Mouse (Mus musculus) kidney, embryonic 15.5 days (tissue): ENCODE measurements around the gene Arhgap6. TPM values are rescaled to one million over a fixed set of nuclear protein-coding genes. Genes with fewer than 3 reads are reported as not detected.

ENCODE experiments used
- ATAC-seq: fragments of 200-750 bp; cut with Nextera tagmentation; replicated peaks from 2 replicates; pipeline ENCODE4 v1.8.0; 2017; ENCODE audit warnings: moderate TSS enrichment; ENCODE audit not compliant: low FRiP score
- H3K27ac ChIP-seq: fragments of 300-500 bp; sonication (generic); 2 replicates; pipeline ENCODE4 v1.5.1; 2015; ENCODE audit warnings: mild to moderate bottlenecking, inconsistent platforms
- H3K27me3 ChIP-seq: fragments of 300-500 bp; sonication (generic); 2 replicates; pipeline ENCODE4 v1.6.1; 2015; ENCODE audit warnings: inconsistent platforms
- H3K36me3 ChIP-seq: fragments of 300-500 bp; sonication (generic); 2 replicates; pipeline ENCODE4 v1.6.1; 2015; ENCODE audit warnings: inconsistent platforms
- H3K4me1 ChIP-seq: fragments of 300-500 bp; sonication (generic); 2 replicates; pipeline ENCODE4 v1.6.1; 2015; ENCODE audit warnings: inconsistent platforms
- H3K4me2 ChIP-seq: fragments of 300-500 bp; sonication (generic); 2 replicates; pipeline ENCODE4 v1.6.1; 2015; ENCODE audit warnings: moderate library complexity, mild to moderate bottlenecking, inconsistent platforms
- H3K4me3 ChIP-seq: fragments of 300-500 bp; sonication (generic); replicated peaks from 2 replicates; pipeline ENCODE4 v1.5.1; 2015; ENCODE audit warnings: mild to moderate bottlenecking, inconsistent platforms
- H3K9ac ChIP-seq: fragments of 300-500 bp; sonication (generic); 2 replicates; pipeline ENCODE4 v1.6.1; 2015; ENCODE audit warnings: mild to moderate bottlenecking, inconsistent platforms
- H3K9me3 ChIP-seq: fragments of 300-500 bp; sonication (generic); replicated peaks from 2 replicates; pipeline ENCODE4 v1.6.1; 2016; ENCODE audit warnings: inconsistent platforms
- WGBS: fragments of 180-500 bp; shearing (Covaris S2); methylation state at CpG from one replicate; pipeline ENCODE4 v1.1.7; 2015; ENCODE audit warnings: mixed read lengths; 5-methylcytosine and 5-hydroxymethylcytosine counted together
- polyA plus RNA-seq: library from polyadenylated mRNA; unstranded; fragments of >200 nt; fragmentation: Nextera tagmentation; extraction: Ambion mirVana; gene quantifications from 2 replicates; pipeline ENCODE4 v1.2.1, GENCODE M21; 2015

Arhgap6 gene
- polyA plus RNA-seq, 1 experiment from 2014 or later: 3.4 TPM

GRCm38 (mm10) chrX:169081609-169082008, 286.7 kb downstream of the Arhgap6 start:
- H3K9me3 ChIP-seq: no peaks in the 10 kb centered on the region
- H3K4me1 ChIP-seq: no peaks in the 10 kb centered on the region
- H3K27ac ChIP-seq: no peak overlapping the region
- no peaks in the 10 kb centered on the region for H3K36me3 ChIP-seq
- 91% methylated on average over 3 of the region's 3 CpGs for WGBS
- no peak for ATAC-seq
- no peak overlapping the region for H3K9ac ChIP-seq
- no peak overlapping the region for H3K4me3 ChIP-seq
- H3K27me3 ChIP-seq: peaks cover 18% of the 10 kb centered on the region; the same call in 1 of the 2 replicates
- no peak overlapping the region for H3K4me2 ChIP-seq

DNA sequence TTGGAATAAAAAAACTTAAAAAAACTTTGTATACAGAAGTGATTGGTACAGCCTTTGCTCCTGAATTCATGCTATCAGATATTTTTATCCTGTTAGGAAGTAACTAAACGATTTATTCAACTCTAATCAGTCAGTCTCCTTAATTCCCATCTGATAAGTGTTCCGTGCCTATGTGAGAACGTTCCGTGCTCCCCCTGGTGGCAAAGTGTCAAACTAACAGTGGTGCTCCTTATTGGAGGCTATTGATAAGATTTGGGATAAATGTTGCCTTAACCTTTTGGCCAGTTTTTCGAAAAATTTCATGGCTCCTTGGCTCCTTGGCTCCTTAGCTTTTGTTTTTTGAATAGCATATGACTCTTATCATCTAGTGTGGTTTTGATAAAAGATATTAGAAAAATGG, 291.0 kb downstream of the Arhgap6 start:
- Histone ChIP-seq H3K27me3 (peaks cover 37% of the 10 kb centered on the region), H3K9ac (no peak overlapping the region), H3K4me2 (no peak overlapping the region), H3K9me3 (no peaks in the 10 kb centered on the region), H3K36me3 (no peaks in the 10 kb centered on the region), H3K4me1 (no peaks in the 10 kb centered on the region), H3K27ac (no peak overlapping the region), H3K4me3 (no peak overlapping the region)
- no peak for ATAC-seq
- 12% methylated on average over 5 of the region's 5 CpGs for WGBS

DNA sequence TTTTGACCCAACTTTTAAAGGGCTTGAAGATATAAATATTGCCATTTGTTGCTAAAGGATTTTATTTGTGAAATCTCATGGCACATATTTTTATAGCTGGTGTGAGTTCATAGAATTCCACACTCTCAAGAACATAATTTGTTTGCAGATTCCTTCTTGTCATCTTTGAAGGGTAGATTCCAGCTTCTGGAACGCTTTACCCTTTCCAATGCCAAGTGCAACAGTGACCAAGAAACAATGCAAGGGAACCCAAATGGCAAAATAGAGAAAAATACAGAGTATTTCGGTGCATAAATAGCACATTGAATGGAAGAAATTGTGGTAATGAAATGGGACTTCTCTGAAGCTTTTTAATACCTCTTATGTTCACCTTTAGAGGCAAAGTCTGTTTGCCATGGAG, 294.3 kb downstream of the Arhgap6 start:
- H3K36me3 ChIP-seq: no peaks in the 10 kb centered on the region
- no peaks in the 10 kb centered on the region for H3K4me1 ChIP-seq
- no peaks in the 10 kb centered on the region for H3K9me3 ChIP-seq
- H3K9ac ChIP-seq: no peak overlapping the region
- H3K4me3 ChIP-seq: no peak overlapping the region
- H3K27me3 ChIP-seq: peaks cover 32% of the 10 kb centered on the region
- no peak overlapping the region for H3K27ac ChIP-seq
- no peak for ATAC-seq
- no peak overlapping the region for H3K4me2 ChIP-seq
- 72% methylated on average over 2 of the region's 2 CpGs for WGBS

- Histone ChIP-seq H3K4me3 (no peak overlapping the region), H3K36me3 (no peaks in the 10 kb centered on the region), H3K4me1 (no peaks in the 10 kb centered on the region), H3K27ac (no peak overlapping the region), H3K9me3 (no peaks in the 10 kb centered on the region), H3K9ac (no peak overlapping the region), H3K4me2 (no peak overlapping the region), H3K27me3 (peaks cover 16% of the 10 kb centered on the region)
- ATAC-seq: no peak
- WGBS: 73% methylated on average over 2 of the region's 2 CpGs
Measured at GRCm38 (mm10) chrX:169094601-169095000, 299.7 kb downstream of the Arhgap6 start.

DNA sequence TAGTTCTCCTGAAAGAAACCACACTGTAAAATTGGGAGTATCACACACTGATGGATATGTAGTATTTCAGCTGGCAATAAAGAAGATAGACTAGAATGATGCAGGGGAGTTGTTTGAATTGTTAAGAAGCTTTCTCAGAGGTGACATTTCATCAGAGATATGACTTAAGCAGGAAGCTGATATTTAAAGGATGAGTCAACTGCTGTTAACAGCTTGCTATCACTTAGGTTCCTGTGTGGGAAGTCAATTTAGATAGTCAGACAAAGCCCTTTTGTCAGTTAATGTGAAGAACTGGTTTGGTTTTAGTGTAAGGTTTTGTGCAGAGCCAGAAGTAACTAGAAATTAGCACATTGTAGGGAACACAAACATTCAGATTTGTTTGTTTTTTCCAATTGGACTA, 300.7 kb downstream of the Arhgap6 start:
- ATAC-seq: no peak

GRCm38 (mm10) chrX:169102665-169103064, 307.8 kb downstream of the Arhgap6 start:
- no peak overlapping the region for H3K4me3 ChIP-seq
- no peak overlapping the region for H3K9ac ChIP-seq
- H3K4me1 ChIP-seq: no peaks in the 10 kb centered on the region
- peaks cover 27% of the 10 kb centered on the region for H3K27me3 ChIP-seq
- no peak overlapping the region for H3K27ac ChIP-seq
- no peaks in the 10 kb centered on the region for H3K9me3 ChIP-seq
- ATAC-seq: no peak
- 79% methylated on average over 1 of the region's 1 CpGs for WGBS
- no peaks in the 10 kb centered on the region for H3K36me3 ChIP-seq
- no peak overlapping the region for H3K4me2 ChIP-seq

More for the DNA sequence above, 300.7 kb downstream of the Arhgap6 start:
- H3K27ac ChIP-seq: no peak overlapping the region
- H3K4me1 ChIP-seq: no peaks in the 10 kb centered on the region
- H3K9ac ChIP-seq: no peak overlapping the region
- no peak overlapping the region for H3K4me2 ChIP-seq
- no peaks in the 10 kb centered on the region for H3K36me3 ChIP-seq
- no peaks in the 10 kb centered on the region for H3K9me3 ChIP-seq
- H3K4me3 ChIP-seq: no peak overlapping the region
- peaks cover 13% of the 10 kb centered on the region for H3K27me3 ChIP-seq

DNA sequence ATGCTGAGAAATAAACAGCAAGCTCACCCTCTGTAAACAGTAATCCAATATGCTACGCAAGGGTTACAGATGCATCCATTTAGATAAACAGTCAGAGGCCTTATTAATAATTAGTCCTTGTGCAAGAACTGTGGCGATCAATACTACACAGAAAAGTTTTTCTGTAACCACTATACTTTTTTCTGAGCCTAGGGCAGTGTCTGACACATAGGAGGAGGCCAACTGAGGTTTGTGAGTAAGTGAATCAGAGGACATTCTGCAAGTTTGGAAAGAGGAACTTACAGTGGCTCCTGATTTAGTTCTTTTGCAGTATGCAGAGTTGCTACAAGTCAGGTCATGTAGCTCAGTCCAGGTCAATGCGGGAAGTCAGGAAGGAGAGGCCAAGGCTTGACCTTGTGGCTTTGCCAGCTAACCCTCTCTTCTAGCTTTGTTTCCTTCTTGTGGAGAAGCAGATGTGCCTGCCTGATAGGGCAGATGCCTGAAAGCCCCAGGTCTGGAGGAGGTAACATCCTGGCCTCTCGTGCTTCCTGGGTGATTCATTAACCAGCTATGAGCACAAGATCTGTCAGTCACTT, 311.2 kb downstream of the Arhgap6 start:
- peaks cover 30% of the 10 kb centered on the region for H3K27me3 ChIP-seq
- no peaks in the 10 kb centered on the region for H3K9me3 ChIP-seq
- WGBS: 61% methylated on average over 4 of the region's 4 CpGs
- H3K4me2 ChIP-seq: no peak overlapping the region
- no peaks in the 10 kb centered on the region for H3K36me3 ChIP-seq
- 0 out of 2 replicates have a peak, but pooled peaks have one; percentile 52 for ATAC-seq
- H3K9ac ChIP-seq: no peak overlapping the region
- H3K4me3 ChIP-seq: no peak overlapping the region
- no peak overlapping the region for H3K27ac ChIP-seq
- H3K4me1 ChIP-seq: no peaks in the 10 kb centered on the region

DNA sequence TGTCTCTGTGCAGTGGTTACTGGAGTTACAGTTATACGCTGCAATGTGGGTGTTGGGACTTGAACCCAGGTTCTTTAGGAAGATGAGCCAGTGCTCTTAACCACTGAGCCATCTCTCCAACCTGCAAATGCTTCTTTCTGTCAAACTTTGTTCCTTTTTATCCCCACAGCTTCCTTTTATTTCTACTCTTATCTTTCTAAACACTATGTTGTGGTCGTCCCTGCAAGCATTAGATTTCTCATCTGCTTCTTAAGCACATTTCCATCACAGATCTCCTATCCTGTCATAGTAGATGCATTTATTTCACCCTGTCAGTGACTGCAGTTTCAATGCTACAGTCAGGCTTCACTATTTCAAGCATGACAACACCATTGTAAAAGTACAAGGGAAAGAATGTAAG, 312.5 kb downstream of the Arhgap6 start:
- Histone ChIP-seq H3K4me1 (no peaks in the 10 kb centered on the region), H3K27ac (no peak overlapping the region), H3K36me3 (no peaks in the 10 kb centered on the region), H3K4me2 (no peak overlapping the region), H3K4me3 (no peak overlapping the region), H3K27me3 (peaks cover 23% of the 10 kb centered on the region), H3K9me3 (no peaks in the 10 kb centered on the region), H3K9ac (no peak overlapping the region)
- 86% methylated on average over 2 of the region's 2 CpGs for WGBS
- no peak for ATAC-seq

GRCm38 (mm10) chrX:169110031-169110430, 315.1 kb downstream of the Arhgap6 start:
- Histone ChIP-seq H3K4me1 (no peaks in the 10 kb centered on the region), H3K9me3 (no peaks in the 10 kb centered on the region), H3K36me3 (no peaks in the 10 kb centered on the region), H3K27me3 (peaks cover 14% of the 10 kb centered on the region), H3K4me3 (no peak overlapping the region), H3K9ac (no peak overlapping the region), H3K4me2 (no peak overlapping the region), H3K27ac (no peak overlapping the region)
- WGBS: 90% methylated on average over 3 of the region's 3 CpGs
- no peak for ATAC-seq

DNA sequence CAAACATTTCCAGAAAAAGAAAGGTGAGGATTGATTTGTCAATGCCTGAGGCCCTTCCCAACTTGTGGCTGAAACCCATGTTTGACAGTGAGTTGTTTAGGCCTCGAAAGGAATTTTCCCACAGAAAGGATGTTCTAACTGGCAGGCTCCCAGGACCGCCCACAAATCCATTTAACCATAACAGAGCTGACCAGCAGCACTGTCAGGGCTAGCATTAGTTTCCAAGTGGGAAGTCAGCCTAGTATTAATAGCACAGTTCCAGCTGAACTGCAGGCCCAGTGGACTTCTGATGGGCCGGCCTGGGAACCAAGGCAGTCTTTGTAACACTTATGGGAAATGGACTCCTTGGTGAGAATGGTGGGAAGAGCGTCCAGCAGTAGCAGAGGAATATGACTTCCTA, 317.8 kb downstream of the Arhgap6 start:
- no peak overlapping the region for H3K4me3 ChIP-seq
- no peak overlapping the region for H3K4me2 ChIP-seq
- H3K36me3 ChIP-seq: no peaks in the 10 kb centered on the region
- peaks cover 11% of the 10 kb centered on the region for H3K27me3 ChIP-seq
- H3K4me1 ChIP-seq: no peaks in the 10 kb centered on the region
- ATAC-seq: no peak
- H3K27ac ChIP-seq: no peak overlapping the region
- H3K9me3 ChIP-seq: no peaks in the 10 kb centered on the region
- H3K9ac ChIP-seq: no peak overlapping the region
- WGBS: 60% methylated on average over 4 of the region's 4 CpGs

- ATAC-seq: no peak
- H3K9me3 ChIP-seq: no peaks in the 10 kb centered on the region
- no peak overlapping the region for H3K9ac ChIP-seq
- no peaks in the 10 kb centered on the region for H3K36me3 ChIP-seq
- WGBS: 83% methylated on average over 4 of the region's 4 CpGs
- no peak overlapping the region for H3K4me2 ChIP-seq
- H3K27me3 ChIP-seq: peaks cover 9% of the 10 kb centered on the region; the same call in 1 of the 2 replicates
- no peak overlapping the region for H3K4me3 ChIP-seq
- H3K27ac ChIP-seq: no peak overlapping the region
- H3K4me1 ChIP-seq: no peaks in the 10 kb centered on the region
Measured at GRCm38 (mm10) chrX:169123115-169123772, 328.3 kb downstream of the Arhgap6 start.

- Histone ChIP-seq H3K4me3 (no peak overlapping the region), H3K27me3 (peaks cover 9% of the 10 kb centered on the region; the same call in 1 of the 2 replicates), H3K4me2 (no peak overlapping the region), H3K36me3 (no peaks in the 10 kb centered on the region), H3K4me1 (no peaks in the 10 kb centered on the region), H3K9me3 (no peaks in the 10 kb centered on the region), H3K9ac (no peak overlapping the region), H3K27ac (no peak overlapping the region)
- ATAC-seq: no peak
- 59% methylated on average over 3 of the region's 3 CpGs for WGBS
Measured at GRCm38 (mm10) chrX:169123773-169124151, 328.9 kb downstream of the Arhgap6 start.

GRCm38 (mm10) chrX:169139758-169140157, 344.9 kb downstream of the Arhgap6 start:
- H3K27ac ChIP-seq: no peak overlapping the region
- 92% methylated on average over 7 of the region's 7 CpGs for WGBS
- H3K27me3 ChIP-seq: peaks cover 17% of the 10 kb centered on the region; the same call in 1 of the 2 replicates
- H3K36me3 ChIP-seq: no peaks in the 10 kb centered on the region
- no peak for ATAC-seq
- H3K4me1 ChIP-seq: no peaks in the 10 kb centered on the region
- no peak overlapping the region for H3K9ac ChIP-seq
- H3K4me2 ChIP-seq: no peak overlapping the region
- H3K4me3 ChIP-seq: no peak overlapping the region
- no peaks in the 10 kb centered on the region for H3K9me3 ChIP-seq
